Mouse (Mus musculus): ENCODE results near the gene Pde3a. TPM values are rescaled to one million over a fixed set of nuclear protein-coding genes. Genes with fewer than 3 reads are reported as not detected.

Pde3a gene
- total RNA-seq, 2 experiments from 2014 or later = 2.2 to 3.1 TPM

- intact Hi-C loops (cut with DNase I) = no loop called here
- DNase-seq (ENCODE audit: extremely low spot score in 1 of 2, low spot score in 2 of 2) = no peak
These were observed 190.9 kb downstream of the Pde3a start for GRCm38 (mm10) chr6:141439965-141440364.

- intact Hi-C loops (cut with DNase I) = loop anchor here (5.0 kb wide), 2 partner anchors 525 to 680 kb away; no protein-coding TSS in a partner anchor
These were observed 198.5 kb downstream of the Pde3a start for GRCm38 (mm10) chr6:141447547-141447946.

GRCm38 (mm10) chr6:141448886-141449285, 199.8 kb downstream of the Pde3a start:
- DNase-seq (ENCODE audit: extremely low spot score in 1 of 2, low spot score in 2 of 2) = no peak
- intact Hi-C loops (cut with DNase I) = loop anchor here (5.0 kb wide), 2 partner anchors 527 to 682 kb away; no protein-coding TSS in a partner anchor

More at GRCm38 (mm10) chr6:141447547-141447946, 198.5 kb downstream of the Pde3a start:
- DNase-seq (ENCODE audit: extremely low spot score in 1 of 2, low spot score in 2 of 2) = peak; percentile 61 to 79

GRCm38 (mm10) chr6:141455335-141455734, 206.3 kb downstream of the Pde3a start:
- DNase-seq (ENCODE audit: extremely low spot score in 1 of 2, low spot score in 2 of 2) = no peak
- intact Hi-C loops (cut with DNase I) = no loop called here

- DNase-seq (ENCODE audit: extremely low spot score in 1 of 2, low spot score in 2 of 2) = no peak
- intact Hi-C loops (cut with DNase I) = no loop called here
These were observed 207.5 kb downstream of the Pde3a start for GRCm38 (mm10) chr6:141456591-141456990.

GRCm38 (mm10) chr6:141470251-141470650, 221.2 kb downstream of the Pde3a start:
- DNase-seq (ENCODE audit: extremely low spot score in 1 of 2, low spot score in 2 of 2) = no peak
- intact Hi-C loops (cut with DNase I) = no loop called here

GRCm38 (mm10) chr6:141474223-141474622, 225.2 kb downstream of the Pde3a start:
- DNase-seq (ENCODE audit: extremely low spot score in 1 of 2, low spot score in 2 of 2) = no peak

GRCm38 (mm10) chr6:141474696-141475095, 225.6 kb downstream of the Pde3a start:
- intact Hi-C loops (cut with DNase I) = no loop called here
- no peak for DNase-seq (ENCODE audit: extremely low spot score in 1 of 2, low spot score in 2 of 2)

More at GRCm38 (mm10) chr6:141474223-141474622, 225.2 kb downstream of the Pde3a start:
- intact Hi-C loops (cut with DNase I) = no loop called here

GRCm38 (mm10) chr6:141485302-141486021, 236.4 kb downstream of the Pde3a start:
- peak in 1 of 2 experiments; percentile 85 for DNase-seq (ENCODE audit: extremely low spot score in 1 of 2, low spot score in 2 of 2)
- intact Hi-C loops (cut with DNase I) = loop anchor here (5.0 to 10.0 kb wide), 2 partner anchors 87 to 549 kb away; no protein-coding TSS in a partner anchor

- intact Hi-C loops (cut with DNase I) = loop anchor here (5.0 to 10.0 kb wide), 2 partner anchors 85 to 548 kb away; no protein-coding TSS in a partner anchor
- DNase-seq (ENCODE audit: extremely low spot score in 1 of 2, low spot score in 2 of 2) = peak in 1 of 2 experiments; percentile 33
These were observed 238.2 kb downstream of the Pde3a start for GRCm38 (mm10) chr6:141487266-141487665.

- peak in 1 of 2 experiments; percentile 78 for DNase-seq (ENCODE audit: extremely low spot score in 1 of 2, low spot score in 2 of 2)
- intact Hi-C loops (cut with DNase I) = loop anchor here (5.0 to 10.0 kb wide), 2 partner anchors 84 to 546 kb away; no protein-coding TSS in a partner anchor
These were observed 239.6 kb downstream of the Pde3a start for GRCm38 (mm10) chr6:141488619-141489018.

GRCm38 (mm10) chr6:141494909-141495308, 245.8 kb downstream of the Pde3a start:
- intact Hi-C loops (cut with DNase I) = no loop called here
- DNase-seq (ENCODE audit: extremely low spot score in 1 of 2, low spot score in 2 of 2) = no peak

- DNase-seq (ENCODE audit: extremely low spot score in 1 of 2, low spot score in 2 of 2) = peak; percentile 21 to 25
These were observed 246.8 kb downstream of the Pde3a start for GRCm38 (mm10) chr6:141495634-141496418.

GRCm38 (mm10) chr6:141499511-141499910, 250.4 kb downstream of the Pde3a start:
- intact Hi-C loops (cut with DNase I) = no loop called here
- no peak for DNase-seq (ENCODE audit: extremely low spot score in 1 of 2, low spot score in 2 of 2)

More at GRCm38 (mm10) chr6:141495634-141496418, 246.8 kb downstream of the Pde3a start:
- intact Hi-C loops (cut with DNase I) = no loop called here

GRCm38 (mm10) chr6:141501171-141501570, 252.1 kb downstream of the Pde3a start:
- intact Hi-C loops (cut with DNase I) = no loop called here
- no peak for DNase-seq (ENCODE audit: extremely low spot score in 1 of 2, low spot score in 2 of 2)

GRCm38 (mm10) chr6:141522541-141522940, 273.5 kb downstream of the Pde3a start:
- intact Hi-C loops (cut with DNase I) = no loop called here
- DNase-seq (ENCODE audit: extremely low spot score in 1 of 2, low spot score in 2 of 2) = no peak

- peak; percentile 45 to 87 for DNase-seq (ENCODE audit: extremely low spot score in 1 of 2, low spot score in 2 of 2)
- intact Hi-C loops (cut with DNase I) = no loop called here
These were observed 274.9 kb downstream of the Pde3a start, which contains the start of gene Slco1c1 for GRCm38 (mm10) chr6:141523747-141524640. Slco1c1 (plus strand) TSS chr6:141524368.

GRCm38 (mm10) chr6:141525787-141526186, 276.7 kb downstream of the Pde3a start:
- intact Hi-C loops (cut with DNase I) = no loop called here
- no peak for DNase-seq (ENCODE audit: extremely low spot score in 1 of 2, low spot score in 2 of 2)
